Mouse (Mus musculus) stomach, postnatal 0 days (tissue): Measurements from ENCODE around the gene Tmem56.

ENCODE experiments used
- CTCF ChIP-seq: IDR thresholded peaks from 2 replicates; pipeline ENCODE4 v1.5.1; 2016; ENCODE audit warnings: antibody characterized with exemption, low read depth, mild to moderate bottlenecking, moderate library complexity
- EP300 ChIP-seq: optimal IDR thresholded peaks from 2 replicates; pipeline ENCODE3; 2016; ENCODE audit warnings: antibody characterized with exemption

GRCm38 (mm10) chr3:121263205-121263548 lies 19.7 kb downstream of the Tmem56 start:
- TF ChIP-seq CTCF (no peak), EP300 (no peak)
